Mouse (Mus musculus): ENCODE measurements at regions not wholly inside any gene's neighbourhood (a gene's known extent, or its start where the extent isn't known, plus 50 kb on each side); places are given as distances from the start of the nearest gene placed in this dataset.

GRCm38 (mm10) chr1:125100596-125100995, 334.9 kb downstream of the Actr3 start:
- TF ChIP-seq CTCF (IDR thresholded peaks at IDR 0.05) (no peak), POLR2A (IDR thresholded peaks at IDR 0.05; ENCODE audit: insufficient read depth, low read depth, low read length) (no peak)
